Mouse (Mus musculus) heart, postnatal 4 days (tissue): ENCODE results near the gene Cdyl. TPM values are rescaled to one million over a fixed set of nuclear protein-coding genes. Genes with fewer than 3 reads are reported as not detected.
A peak's percentile ranks its signal among the peaks of the same experiment; 100 is the strongest.

Source experiments
- DNase-seq: peaks from one replicate; pipeline ENCODE4 v3.0.0; 2021
- total RNA-seq, 2 experiments: library from RNA; stranded (reverse); gene quantifications; 2 replicates each; pipeline ENCODE4 v1.2.3; 2021

Cdyl gene
- total RNA-seq, 2 experiments from 2014 or later: 19.5 to 20.3 TPM

DNA sequence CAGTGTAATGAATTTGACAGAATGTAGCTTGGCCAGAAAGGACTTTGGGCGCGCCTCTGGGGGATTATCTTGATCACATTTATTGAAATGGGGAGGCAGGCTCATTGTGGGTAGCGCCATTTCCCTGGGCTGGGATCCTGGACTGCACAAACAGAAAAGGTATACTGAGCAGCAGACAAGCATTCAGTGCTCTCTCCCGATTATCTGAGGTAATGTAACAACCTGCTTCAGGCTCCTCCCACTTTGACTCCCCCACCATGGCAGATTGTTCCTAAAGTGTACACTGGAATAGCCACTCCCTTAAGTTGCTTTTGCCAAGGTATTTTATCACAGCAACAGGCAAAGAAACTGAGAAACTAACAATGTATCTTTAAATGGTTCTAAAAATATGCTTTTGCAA is 58.0 kb downstream of the Cdyl start:
- DNase-seq: no peak

- DNase-seq: no peak
Measured at GRCm38 (mm10) chr13:35719581-35719980, 59.9 kb downstream of the Cdyl start.

DNA sequence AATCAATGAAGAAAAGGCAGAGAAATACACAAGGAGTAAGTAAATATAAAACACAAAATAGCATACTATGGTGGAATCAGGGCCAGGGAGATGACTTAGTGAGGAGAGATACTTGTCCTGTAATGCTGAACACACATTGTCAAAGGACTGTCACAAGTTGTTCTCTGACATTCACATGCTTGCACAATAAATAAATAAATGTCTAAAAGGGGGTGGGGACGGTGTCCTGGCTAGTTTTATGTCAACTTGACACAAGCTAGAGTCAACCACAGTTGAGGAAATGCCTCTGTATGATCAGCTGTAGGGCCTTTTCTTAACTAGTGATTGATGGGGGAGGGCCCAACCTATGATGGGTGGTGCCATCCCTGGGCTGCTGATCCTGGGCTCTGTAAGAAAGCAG is 63.4 kb downstream of the Cdyl start:
- DNase-seq: no peak

DNA sequence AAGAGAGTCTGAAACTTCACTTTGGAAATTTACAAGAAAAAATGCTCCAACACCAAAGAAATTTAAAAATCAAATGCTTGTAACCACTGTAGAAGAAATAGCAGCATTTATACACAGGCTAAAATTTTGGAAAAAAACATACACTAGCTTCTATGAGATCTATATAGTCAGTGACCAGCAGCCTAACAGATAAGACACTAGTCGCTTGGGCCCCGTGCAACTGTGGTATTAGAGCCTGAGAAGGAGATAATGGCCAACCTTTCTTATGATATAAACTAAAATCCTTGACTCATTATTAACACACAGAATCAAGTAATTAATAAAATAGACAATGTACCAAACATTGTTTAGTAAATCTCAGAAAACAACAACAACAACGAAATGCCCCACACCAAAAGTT is 66.4 kb downstream of the Cdyl start:
- no peak for DNase-seq

DNA sequence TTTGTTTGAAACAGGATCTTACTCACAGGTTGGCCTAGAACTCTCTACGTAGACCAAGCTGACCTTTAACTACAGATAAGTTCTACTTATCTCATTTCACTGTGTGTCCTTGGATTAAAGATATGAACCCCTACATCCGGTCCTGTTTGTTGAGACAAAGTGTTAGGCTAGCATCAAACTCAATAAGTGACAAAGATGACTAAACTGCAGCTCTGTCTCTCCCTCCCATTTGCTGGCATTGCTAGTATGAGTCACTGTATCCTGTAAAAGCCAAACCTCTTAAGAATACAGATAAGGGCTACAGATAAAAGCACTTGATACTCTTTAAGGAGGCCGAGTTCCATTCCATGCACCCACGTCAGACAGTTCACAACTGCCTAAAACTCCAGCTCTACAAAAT is 72.5 kb downstream of the Cdyl start:
- DNase-seq: no peak

- DNase-seq: no peak
Measured at GRCm38 (mm10) chr13:35732891-35733596, 73.4 kb downstream of the Cdyl start.

GRCm38 (mm10) chr13:35737565-35737964 is 77.9 kb downstream of the Cdyl start:
- DNase-seq: no peak

GRCm38 (mm10) chr13:35738210-35738609 is 78.6 kb downstream of the Cdyl start:
- DNase-seq: no peak

- no peak for DNase-seq
Measured at GRCm38 (mm10) chr13:35739473-35739872, 79.8 kb downstream of the Cdyl start.

GRCm38 (mm10) chr13:35740301-35741039 is 80.8 kb downstream of the Cdyl start:
- DNase-seq: peak; percentile 85

DNA sequence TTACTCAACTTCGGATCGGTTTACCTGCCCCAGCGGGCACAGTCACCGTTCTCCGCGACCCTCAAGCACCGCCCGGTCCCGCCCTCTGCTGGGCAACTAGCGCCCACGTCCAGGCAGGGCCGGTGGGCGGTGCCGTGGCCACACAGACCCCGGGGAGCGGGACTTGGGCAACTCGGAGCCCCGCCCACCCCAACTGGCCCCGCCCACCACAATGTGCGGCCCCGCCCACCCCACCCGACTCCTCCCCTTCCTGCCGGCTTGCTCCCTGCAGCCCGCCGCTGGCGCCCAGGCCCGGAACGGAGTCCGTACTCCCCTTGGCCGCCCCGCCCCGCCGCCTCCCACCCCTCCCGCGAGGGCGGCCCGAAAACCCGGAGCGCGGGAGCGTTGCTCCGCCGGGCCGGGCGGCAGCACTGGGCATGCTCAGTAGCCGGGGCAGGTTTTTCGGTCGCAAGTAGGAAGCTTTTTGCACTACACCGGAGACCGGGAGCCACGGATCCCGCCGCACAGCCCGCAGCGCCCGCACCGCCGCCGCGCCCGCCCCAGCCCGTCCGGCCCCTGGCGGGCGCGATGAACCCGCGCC is 81.5 kb downstream of the Cdyl start:
- DNase-seq: peak; percentile 95

- DNase-seq: peak; percentile 62
Measured at GRCm38 (mm10) chr13:35741620-35742421, 82.2 kb downstream of the Cdyl start.

- no peak for DNase-seq
Measured at GRCm38 (mm10) chr13:35742696-35743095, 83.1 kb downstream of the Cdyl start.

DNA sequence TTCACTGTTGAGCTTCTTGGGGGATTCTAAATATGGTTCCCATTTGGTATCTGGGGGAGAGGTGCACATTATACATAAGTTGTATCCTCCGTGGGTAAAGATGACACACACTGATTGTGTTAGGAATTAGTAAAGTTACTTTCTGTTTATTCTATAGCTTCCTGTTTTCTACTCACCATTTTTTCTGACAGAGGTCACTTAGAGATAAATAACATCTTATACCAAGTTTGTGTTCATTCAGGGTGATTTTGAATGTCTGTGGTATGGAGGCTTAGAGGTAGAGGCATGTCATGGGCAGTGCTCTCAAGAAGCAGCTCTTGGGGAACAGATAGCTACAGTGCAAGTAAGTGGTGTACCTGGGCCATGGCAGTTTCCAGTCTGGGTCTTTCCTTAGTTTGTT is 83.6 kb downstream of the Cdyl start:
- DNase-seq: no peak

DNA sequence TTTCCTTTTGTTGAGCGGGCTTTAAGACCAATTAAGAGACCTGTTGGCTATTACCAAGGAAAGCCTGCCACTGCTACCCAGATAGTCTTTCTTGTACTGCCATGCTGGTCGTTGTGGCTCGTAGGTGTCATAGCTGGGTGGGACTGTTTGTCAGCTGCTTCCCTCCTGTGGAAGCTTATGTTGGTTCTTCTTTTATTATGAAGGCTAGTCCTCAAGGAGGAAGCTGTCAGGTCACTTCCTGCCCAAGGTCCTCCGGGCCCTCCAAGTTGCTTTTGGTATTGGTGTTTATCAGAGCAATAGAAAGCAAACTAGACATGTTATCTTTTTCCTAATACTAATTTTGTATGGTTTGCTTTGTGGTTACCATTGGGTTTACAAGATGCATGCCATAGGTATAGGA is 89.6 kb downstream of the Cdyl start:
- DNase-seq: no peak

DNA sequence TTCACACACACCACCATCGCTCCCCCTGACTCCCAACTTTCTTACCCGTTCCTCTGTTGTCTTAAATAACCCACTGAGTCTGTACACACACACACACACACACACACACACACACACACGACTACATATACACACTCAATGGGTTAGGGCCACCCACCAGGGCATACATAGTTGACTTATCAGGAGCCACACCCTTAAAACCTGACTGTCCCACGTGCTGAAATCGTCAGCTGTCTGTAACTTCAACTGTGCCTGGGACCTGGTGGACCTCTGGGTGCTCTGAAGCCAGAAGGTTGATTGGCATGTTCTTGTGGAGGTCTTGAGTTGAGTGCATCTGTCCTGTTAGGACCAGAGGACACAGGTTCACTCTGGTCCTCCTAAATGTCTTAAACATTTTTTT is 90.0 kb downstream of the Cdyl start:
- DNase-seq: no peak

DNA sequence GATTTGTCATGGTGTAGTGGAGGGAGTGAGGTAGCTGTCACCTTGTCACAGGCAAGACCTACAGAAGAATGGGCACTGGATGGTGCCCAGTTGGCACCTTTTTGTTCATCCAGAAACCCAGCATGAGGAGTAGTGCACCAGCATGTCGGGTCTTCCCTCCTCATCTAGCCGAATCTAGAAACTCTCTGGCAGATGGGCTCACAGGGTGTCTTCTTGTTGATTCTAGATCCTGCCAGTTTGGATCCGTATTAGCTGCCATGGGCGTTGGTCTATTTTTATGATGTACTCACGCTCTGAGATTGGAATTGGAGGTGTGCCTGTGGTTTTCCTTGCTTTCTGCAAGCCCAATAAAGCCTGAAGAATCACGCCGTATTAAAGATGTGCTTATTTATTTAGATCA is 92.4 kb downstream of the Cdyl start:
- DNase-seq: no peak

DNA sequence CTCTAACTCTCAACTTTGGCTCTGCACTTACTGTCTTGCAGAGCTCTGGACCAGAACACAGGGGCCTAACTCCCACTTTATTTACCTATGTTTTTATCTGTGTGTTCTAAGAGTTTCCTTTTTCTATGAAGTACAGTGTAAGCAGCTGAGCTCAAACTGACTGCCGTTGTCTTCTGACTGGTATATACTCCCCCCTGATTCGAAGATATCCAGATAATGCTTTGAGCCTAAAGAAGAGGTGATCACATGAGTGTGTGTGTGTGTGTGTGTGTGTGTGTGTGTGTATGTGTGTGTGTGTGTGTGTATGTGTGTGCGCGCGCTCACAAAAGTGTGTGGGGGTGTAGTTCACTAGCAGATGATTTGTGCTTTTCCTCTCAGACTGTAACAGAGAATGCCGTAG is 95.4 kb downstream of the Cdyl start:
- DNase-seq: no peak

DNA sequence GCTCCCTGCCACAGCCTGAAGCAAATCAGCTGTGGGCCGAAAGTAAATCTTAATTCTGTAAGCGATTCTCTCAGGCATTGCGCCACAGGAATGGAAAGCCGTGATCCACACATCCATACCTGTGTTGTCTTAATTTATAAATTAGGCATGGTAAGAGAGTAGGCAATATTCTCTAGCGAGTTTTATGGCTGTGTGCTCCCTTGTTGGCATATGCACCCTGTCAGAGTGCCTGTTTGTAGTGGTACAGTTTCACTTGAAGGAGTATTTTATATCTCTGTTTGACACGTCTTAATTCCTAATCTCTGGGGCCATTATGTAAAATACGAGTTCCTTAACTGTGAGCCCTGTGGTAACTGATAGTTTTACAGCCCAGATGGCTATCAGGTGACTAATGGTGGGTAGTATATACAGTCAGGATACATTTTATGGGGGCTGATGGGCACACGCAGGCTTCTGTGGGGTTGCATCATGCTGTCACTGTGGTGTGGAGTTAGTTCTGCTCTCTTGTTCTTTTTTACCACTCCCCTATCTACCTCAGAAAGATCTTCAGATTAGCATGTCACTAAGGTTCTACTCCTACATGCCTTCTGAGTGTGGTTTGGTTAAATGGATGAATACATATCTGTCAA is 96.1 kb downstream of the Cdyl start:
- DNase-seq: no peak

DNA sequence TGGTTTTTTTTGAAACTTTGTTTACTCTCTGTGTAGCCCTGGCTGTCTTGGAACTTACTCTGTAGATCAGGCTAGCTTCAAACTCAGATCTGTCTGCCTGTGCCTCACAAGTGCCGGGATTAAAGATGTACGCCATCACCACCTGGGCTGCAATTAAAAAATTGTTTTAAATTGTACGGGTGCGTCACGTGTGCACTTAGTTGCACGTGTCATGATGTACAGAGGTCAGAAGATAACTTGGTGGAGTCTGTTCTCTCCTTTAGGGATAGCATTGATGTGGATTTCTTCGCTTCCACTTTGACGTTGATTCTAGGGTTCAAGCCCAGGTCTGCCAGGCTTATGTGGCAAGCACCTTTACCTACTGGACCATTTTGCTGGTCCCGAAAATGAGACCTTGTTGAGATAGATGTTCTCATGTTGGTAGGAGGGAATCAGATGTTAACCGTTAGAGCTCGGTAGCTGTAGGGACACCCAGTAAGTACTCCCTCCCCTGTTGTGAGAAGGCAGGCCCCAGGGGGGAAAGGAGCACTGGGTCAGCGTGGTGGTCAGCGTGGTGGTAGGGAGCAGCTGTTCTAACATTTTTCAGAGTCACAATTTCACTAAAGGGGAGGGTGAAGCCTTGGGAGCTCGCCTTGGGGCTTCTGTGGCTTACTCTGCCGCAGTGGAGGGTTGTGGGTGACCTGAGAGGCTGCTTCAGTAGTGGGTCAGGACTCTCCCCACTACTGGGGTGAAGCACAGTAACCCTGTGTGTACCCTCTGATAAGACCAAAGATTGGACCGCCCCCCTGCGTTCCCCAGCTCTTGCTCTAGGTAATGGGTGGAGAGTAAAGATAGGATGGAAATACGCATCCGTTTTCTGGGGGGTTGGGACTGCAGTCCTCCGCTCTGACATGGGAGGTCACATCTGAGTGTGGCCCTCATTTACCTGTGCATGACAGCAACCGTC is 97.0 kb downstream of the Cdyl start:
- DNase-seq: no peak

- no peak for DNase-seq
Measured at GRCm38 (mm10) chr13:35760372-35760771, 100.7 kb downstream of the Cdyl start.
